Mouse (Mus musculus) cerebellum, adult 2 months (tissue): ENCODE measurements around the gene Slc7a5.

Source experiments
- CTCF ChIP-seq: fragments of 200-500 bp; IDR thresholded peaks from 2 replicates; pipeline ENCODE4 v1.5.1; 2011; ENCODE audit warnings: low read depth, mild to moderate bottlenecking, control low read depth, low read length, moderate library complexity, borderline replicate concordance; ENCODE audit not compliant: insufficient read depth
- POLR2A ChIP-seq: fragments of 200-500 bp; IDR thresholded peaks from 2 replicates; pipeline ENCODE4 v1.6.1; 2011; ENCODE audit warnings: low read length, control low read depth, borderline replicate concordance; ENCODE audit not compliant: insufficient read depth

- TF ChIP-seq CTCF (no peak), POLR2A (no peak)
Observed at GRCm38 (mm10) chr8:121934923-121935322, 27.4 kb upstream of the Slc7a5 start.
